Mouse (Mus musculus) ovary, postnatal 14 days (tissue): ENCODE results near the gene Ptpn5.

Source experiments
- DNase-seq: peaks from one replicate; pipeline ENCODE4 v3.0.0; 2022; ENCODE audit warnings: low spot score

Gene Ptpn5

DNA sequence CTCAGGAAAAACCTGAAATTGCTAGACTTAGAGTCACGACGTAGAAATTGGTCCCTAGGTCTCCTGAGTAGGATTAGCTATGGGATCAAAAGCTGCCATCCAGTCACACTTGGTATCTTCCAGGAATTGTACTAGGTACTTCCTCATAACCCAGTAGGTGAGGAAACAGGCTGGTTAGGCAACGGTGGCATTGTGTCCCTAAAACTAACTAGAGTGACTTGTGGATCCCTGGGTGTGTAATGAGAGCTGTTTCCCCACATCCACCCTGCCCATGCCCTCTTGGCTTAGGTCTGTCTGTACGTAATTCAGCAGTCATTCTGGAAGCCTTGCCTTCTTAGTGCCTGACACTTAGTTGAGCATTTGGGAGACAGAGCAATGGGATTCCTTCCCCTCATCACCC, 77.2 kb downstream of the Ptpn5 start:
- DNase-seq: no peak

- DNase-seq: no peak
Measured at GRCm38 (mm10) chr7:47055744-47056143, 77.7 kb downstream of the Ptpn5 start.

DNA sequence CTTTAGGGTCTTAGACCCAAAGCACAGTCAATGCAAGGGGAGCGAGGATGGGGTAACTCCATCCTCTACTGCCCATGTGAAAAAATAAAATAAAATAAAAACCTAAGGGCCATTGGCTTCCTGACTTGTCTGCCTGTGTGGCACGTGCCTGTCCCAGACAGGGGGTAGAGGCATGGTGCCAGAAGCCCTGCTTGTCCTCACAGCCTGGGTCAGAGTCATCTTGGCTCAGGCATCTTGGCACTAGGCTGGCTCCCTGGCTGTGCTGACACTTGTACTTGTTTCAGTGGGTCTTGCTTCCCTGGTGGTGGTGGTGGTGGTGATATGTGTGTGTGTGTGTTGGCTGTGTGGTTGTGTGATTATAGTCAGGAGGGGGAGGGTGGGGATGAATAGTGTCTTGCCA, 78.8 kb downstream of the Ptpn5 start:
- DNase-seq: no peak

GRCm38 (mm10) chr7:47053287-47053686, 80.2 kb downstream of the Ptpn5 start:
- no peak for DNase-seq

DNA sequence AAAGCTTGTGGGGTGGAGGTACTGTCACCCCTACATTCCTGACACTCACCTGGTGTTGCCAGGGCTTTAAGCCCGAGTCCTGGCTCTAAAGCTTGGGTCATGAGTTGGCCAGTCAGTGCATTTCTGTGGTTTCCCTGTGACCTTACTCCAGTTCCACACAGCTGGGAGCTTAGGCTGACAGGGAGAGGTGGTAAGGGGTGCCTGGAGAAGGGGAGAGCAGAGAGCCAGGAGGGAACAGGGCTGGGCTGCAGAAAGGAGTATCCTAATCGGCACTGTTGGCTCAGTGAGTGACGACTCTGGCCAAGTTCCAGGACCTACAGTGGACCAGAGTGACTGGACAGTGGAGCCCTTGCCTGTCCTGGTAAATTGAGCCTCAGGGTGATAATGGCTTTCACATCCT, 81.2 kb downstream of the Ptpn5 start:
- DNase-seq: peak; percentile 41

- DNase-seq: peak; percentile 49
Measured at GRCm38 (mm10) chr7:47051404-47052151, 81.9 kb downstream of the Ptpn5 start.

DNA sequence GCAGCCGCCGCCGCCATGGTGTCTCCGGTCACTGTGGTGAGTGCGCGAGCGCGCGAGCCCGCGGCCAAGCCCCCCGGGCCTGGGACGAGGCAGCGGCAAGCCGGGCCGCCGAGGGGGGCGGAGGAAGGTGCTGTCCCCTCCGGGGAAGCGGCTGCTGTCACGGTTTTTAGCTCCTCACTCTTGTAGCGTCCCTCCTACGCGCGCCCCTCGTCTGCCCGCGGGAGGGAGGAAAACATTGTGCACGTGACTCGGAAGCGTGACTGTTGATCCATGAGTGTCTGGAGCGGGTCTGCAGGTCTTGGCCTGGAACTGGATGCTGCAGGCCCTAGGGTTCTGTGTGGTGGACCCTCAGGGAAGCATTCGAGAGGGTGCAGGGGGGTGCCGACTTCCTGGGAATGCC, 82.7 kb downstream of the Ptpn5 start:
- DNase-seq: no peak

DNA sequence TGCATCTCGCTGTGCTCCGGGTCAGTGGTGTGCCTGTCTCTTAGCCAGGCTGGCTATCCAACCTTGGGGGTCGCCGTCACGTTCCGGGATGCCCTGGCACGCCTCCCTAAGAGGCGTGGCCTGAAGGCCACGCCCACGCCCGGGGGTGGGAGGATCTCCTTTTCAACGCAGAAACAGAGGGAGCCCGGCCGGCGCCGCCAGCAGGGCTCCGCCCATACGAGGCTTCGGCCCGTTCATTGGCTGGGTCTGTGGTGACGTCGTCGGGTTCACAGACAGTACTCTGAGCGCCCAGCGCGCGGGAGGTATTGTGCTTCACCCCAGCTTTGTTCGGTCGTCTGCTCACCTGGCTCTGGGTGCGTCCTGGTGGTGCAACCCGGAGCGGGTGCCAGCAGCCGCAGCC, 83.1 kb downstream of the Ptpn5 start, which contains the start of gene Tmem86a:
Tmem86a (plus strand) TSS at position 236 of the 400 bp plus-strand sequence.
- DNase-seq: peak; percentile 88

- DNase-seq: no peak
Measured at GRCm38 (mm10) chr7:47042823-47043490, 90.5 kb downstream of the Ptpn5 start.

GRCm38 (mm10) chr7:47042121-47042520, 91.4 kb downstream of the Ptpn5 start:
- no peak for DNase-seq

- no peak for DNase-seq
Measured at GRCm38 (mm10) chr7:47041706-47042105, 91.8 kb downstream of the Ptpn5 start.

GRCm38 (mm10) chr7:47035426-47035825, 98.1 kb downstream of the Ptpn5 start:
- no peak for DNase-seq

- no peak for DNase-seq
Measured at GRCm38 (mm10) chr7:47034785-47035384, 98.6 kb downstream of the Ptpn5 start.

DNA sequence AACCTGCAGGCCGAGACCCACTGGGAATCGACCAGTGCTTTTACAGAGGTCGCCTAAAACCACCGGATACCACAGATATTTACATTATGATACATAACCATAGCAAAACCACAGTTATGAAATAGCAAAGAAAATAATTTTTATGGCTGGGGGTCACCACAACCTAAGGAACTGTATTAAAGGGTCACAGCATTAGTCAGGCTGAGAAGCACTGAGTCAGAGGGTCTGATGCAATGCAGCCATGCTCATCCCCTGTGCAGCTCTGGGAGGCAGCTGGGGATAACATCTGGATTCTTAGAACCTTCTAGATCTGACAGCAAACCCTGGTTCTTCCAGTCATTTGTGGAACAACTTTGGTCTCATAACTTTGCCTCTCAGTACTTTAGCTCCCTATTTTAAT, 102.1 kb downstream of the Ptpn5 start:
- DNase-seq: no peak

DNA sequence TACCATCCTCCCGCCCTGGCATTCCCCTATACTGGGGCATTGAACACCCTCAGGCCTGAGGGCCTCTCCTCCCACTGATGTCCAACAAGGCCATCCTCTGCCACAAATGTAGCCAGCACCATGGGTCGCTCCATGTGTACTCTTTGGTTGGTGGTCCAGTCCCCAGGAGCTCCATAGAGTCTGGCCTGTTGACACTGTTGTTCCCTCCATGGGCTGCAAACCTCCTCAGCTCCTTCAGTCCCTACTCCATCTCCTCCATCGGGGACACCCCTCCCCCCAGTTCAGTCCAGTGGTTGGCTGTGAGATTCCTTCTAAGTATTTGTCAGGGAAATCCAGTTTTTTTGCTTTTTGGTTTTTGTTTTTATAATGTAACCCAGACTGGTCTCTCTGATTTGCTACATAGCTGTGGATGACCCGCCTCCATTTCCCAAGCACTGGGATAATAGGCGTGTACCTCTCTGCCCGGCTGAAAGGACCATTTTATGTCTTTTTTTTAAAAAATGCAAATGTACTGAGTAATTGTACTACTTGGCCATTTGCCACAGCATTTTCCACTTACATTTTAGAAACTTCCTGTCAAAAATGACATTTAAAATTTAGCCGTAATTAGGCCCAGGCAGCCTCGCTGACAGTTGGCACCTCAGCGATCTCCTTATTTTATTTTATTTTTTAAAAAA, 102.8 kb downstream of the Ptpn5 start:
- DNase-seq: no peak
